Mouse (Mus musculus) lung, postnatal 0 days (tissue): Measurements from ENCODE around the gene Adap2. TPM values are rescaled to one million over a fixed set of nuclear protein-coding genes. Genes with fewer than 3 reads are reported as not detected.
A peak's percentile ranks its signal among the peaks of the same experiment; 100 is the strongest.
"Not testable (repeated sequence)": the region's sequence is repeated elsewhere in the genome, so short reads cannot be mapped to it uniquely, and the experiment has no call there.

ENCODE experiments used
- ATAC-seq: fragments of 200-750 bp; cut with Nextera tagmentation; 2 replicates; pipeline ENCODE4 v1.8.0; 2017; ENCODE audit warnings: moderate library complexity
- DNase-seq: peaks from one replicate; pipeline ENCODE4 v3.0.0-alpha.2; 2016; ENCODE audit warnings: low spot score
- H3K27ac ChIP-seq: fragments of 300-500 bp; sonication (generic); 2 replicates; pipeline ENCODE4 v1.5.1; 2014; ENCODE audit warnings: antibody characterized with exemption, mild to moderate bottlenecking, low read length, mixed read lengths
- H3K27me3 ChIP-seq: fragments of 300-500 bp; sonication (generic); replicated peaks from 2 replicates; pipeline ENCODE4 v1.6.1; 2014; ENCODE audit warnings: low read length, mixed read lengths; ENCODE audit not compliant: insufficient read depth
- H3K36me3 ChIP-seq: fragments of 300-500 bp; sonication (generic); 2 replicates; pipeline ENCODE4 v1.6.1; 2014; ENCODE audit warnings: low read length, mixed read lengths; ENCODE audit not compliant: insufficient read depth
- H3K4me1 ChIP-seq: fragments of 300-500 bp; sonication (generic); 2 replicates; pipeline ENCODE4 v1.6.1; 2014; ENCODE audit warnings: antibody characterized with exemption, low read depth, low read length, mixed read lengths; ENCODE audit not compliant: insufficient read depth
- H3K4me2 ChIP-seq: fragments of 300-500 bp; sonication (generic); replicated peaks from 2 replicates; pipeline ENCODE4 v1.6.1; 2014; ENCODE audit warnings: low read depth, mild to moderate bottlenecking, low read length, moderate library complexity, mixed read lengths
- H3K4me3 ChIP-seq: fragments of 300-500 bp; sonication (generic); 2 replicates; pipeline ENCODE4 v1.5.1; 2014; ENCODE audit warnings: low read depth, low read length
- H3K9ac ChIP-seq: fragments of 300-500 bp; sonication (generic); replicated peaks from 2 replicates; pipeline ENCODE4 v1.6.1; 2014; ENCODE audit warnings: low read depth, mild to moderate bottlenecking
- H3K9me3 ChIP-seq: fragments of 300-500 bp; sonication (generic); 2 replicates; pipeline ENCODE4 v1.6.1; 2016; ENCODE audit warnings: low read length, mixed read lengths
- CTCF ChIP-seq: IDR thresholded peaks from 2 replicates; pipeline ENCODE4 v1.5.1; 2016; ENCODE audit warnings: antibody characterized with exemption, mild to moderate bottlenecking
- EP300 ChIP-seq: IDR thresholded peaks from 2 replicates; pipeline ENCODE4 v1.6.1; 2016; ENCODE audit warnings: antibody characterized with exemption, mild to moderate bottlenecking, control low read depth
- WGBS: fragments of 180-500 bp; shearing (Covaris S2); extraction: QIAGEN DNeasy Blood & Tissue Kit; methylation state at CpG from one replicate; pipeline ENCODE4 v1.1.7; 2014; 5-methylcytosine and 5-hydroxymethylcytosine counted together
- polyA plus RNA-seq: library from polyadenylated mRNA; unstranded; fragments of >200 nt; fragmentation: Nextera tagmentation; extraction: Ambion mirVana; gene quantifications from 2 replicates; pipeline ENCODE4 v1.2.1, GENCODE M21; 2015

Gene Adap2
- polyA plus RNA-seq, 1 experiment from 2014 or later = 12.4 TPM

GRCm38 (mm10) chr11:80148313-80148712 lies 5.6 kb upstream of the Adap2 start:
- ATAC-seq = peak; percentile 88

GRCm38 (mm10) chr11:80148974-80149373 lies 4.9 kb upstream of the Adap2 start:
- not testable (repeated sequence) for ATAC-seq
- 53% methylated on average over 1 of the region's 4 CpGs for WGBS

More at GRCm38 (mm10) chr11:80148313-80148712, 5.6 kb upstream of the Adap2 start:
- Histone ChIP-seq H3K4me3 (no peak overlapping the region), H3K36me3 (no peaks in the 10 kb centered on the region), H3K27me3 (no peaks in the 10 kb centered on the region), H3K9me3 (no peaks in the 10 kb centered on the region), H3K27ac (0 out of 2 replicates have a peak overlapping the region, but pooled peaks have one; percentile 51), H3K9ac (no peak overlapping the region), H3K4me2 (no peak overlapping the region), H3K4me1 (no peaks in the 10 kb centered on the region)
- TF ChIP-seq EP300 (peak; percentile 83), CTCF (no peak)
- 29% methylated on average over 1 of the region's 1 CpGs for WGBS
- DNase-seq = peak; percentile 88

GRCm38 (mm10) chr11:80149412-80150023 lies 4.4 kb upstream of the Adap2 start:
- Histone ChIP-seq H3K27ac (no peak overlapping the region), H3K27me3 (peaks cover 2% of the 10 kb centered on the region; the same call in 1 of the 2 replicates), H3K9me3 (no peaks in the 10 kb centered on the region), H3K4me1 (0 out of 2 replicates have a peak, but pooled peaks cover 3% of the 10 kb centered on the region), H3K4me2 (no peak overlapping the region), H3K9ac (no peak overlapping the region), H3K36me3 (no peaks in the 10 kb centered on the region), H3K4me3 (no peak overlapping the region)
- DNase-seq (no peak), ATAC-seq (no peak)
- no peak for TF ChIP-seq EP300
- TF ChIP-seq CTCF = no peak
- 82% methylated on average over 8 of the region's 8 CpGs for WGBS

More at GRCm38 (mm10) chr11:80148974-80149373, 4.9 kb upstream of the Adap2 start:
- not testable (repeated sequence) for H3K4me1 ChIP-seq, H3K4me3 ChIP-seq, H3K9me3 ChIP-seq, H3K27me3 ChIP-seq, H3K9ac ChIP-seq, H3K36me3 ChIP-seq, H3K4me2 ChIP-seq, DNase-seq, H3K27ac ChIP-seq

GRCm38 (mm10) chr11:80150566-80150965 lies 3.3 kb upstream of the Adap2 start:
- H3K4me3 ChIP-seq = no peak overlapping the region
- WGBS = 62% methylated on average over 5 of the region's 5 CpGs
- DNase-seq (no peak), ATAC-seq (no peak)
- no peak overlapping the region for H3K27ac ChIP-seq
- H3K4me2 ChIP-seq = no peak overlapping the region
- TF ChIP-seq EP300 (no peak), CTCF (no peak)
- no peaks in the 10 kb centered on the region for H3K36me3 ChIP-seq
- no peaks in the 10 kb centered on the region for H3K9me3 ChIP-seq
- H3K9ac ChIP-seq = no peak overlapping the region
- peaks cover 6% of the 10 kb centered on the region; the same call in 1 of the 2 replicates for H3K27me3 ChIP-seq
- 0 out of 2 replicates have a peak, but pooled peaks cover 3% of the 10 kb centered on the region for H3K4me1 ChIP-seq

GRCm38 (mm10) chr11:80151541-80151940 lies 2.4 kb upstream of the Adap2 start:
- Histone ChIP-seq H3K4me2 (no peak overlapping the region), H3K4me1 (0 out of 2 replicates have a peak, but pooled peaks cover 3% of the 10 kb centered on the region), H3K27me3 (peaks cover 6% of the 10 kb centered on the region; the same call in 1 of the 2 replicates), H3K27ac (no peak overlapping the region), H3K36me3 (no peaks in the 10 kb centered on the region), H3K9ac (no peak overlapping the region), H3K4me3 (no peak overlapping the region), H3K9me3 (no peaks in the 10 kb centered on the region)
- 50% methylated on average over 2 of the region's 2 CpGs for WGBS
- no peak for ATAC-seq
- DNase-seq = peak; percentile 43
- TF ChIP-seq CTCF = no peak
- no peak for TF ChIP-seq EP300

GRCm38 (mm10) chr11:80152376-80152775 lies 1.5 kb upstream of the Adap2 start:
- ATAC-seq (no peak), DNase-seq (peak; percentile 18)
- no peak overlapping the region for H3K9ac ChIP-seq
- no peak overlapping the region for H3K27ac ChIP-seq
- H3K4me2 ChIP-seq = no peak overlapping the region
- TF ChIP-seq CTCF = no peak
- peaks cover 6% of the 10 kb centered on the region; the same call in 1 of the 2 replicates for H3K27me3 ChIP-seq
- no peak overlapping the region for H3K4me3 ChIP-seq
- H3K36me3 ChIP-seq = no peaks in the 10 kb centered on the region
- no peaks in the 10 kb centered on the region for H3K9me3 ChIP-seq
- 49% methylated on average over 8 of the region's 8 CpGs for WGBS
- H3K4me1 ChIP-seq = 0 out of 2 replicates have a peak, but pooled peaks cover 3% of the 10 kb centered on the region
